Mouse (Mus musculus) embryonic facial prominence, embryonic 12.5 days (tissue): Measurements from ENCODE around the gene Slc6a6. TPM values are rescaled to one million over a fixed set of nuclear protein-coding genes. Genes with fewer than 3 reads are reported as not detected.

Experiments
- ATAC-seq: fragments of 200-750 bp; cut with Nextera tagmentation; 2 replicates; pipeline ENCODE4 v1.8.0; 2017; ENCODE audit not compliant: insufficient number of reproducible peaks, insufficient read depth, low FRiP score, low TSS enrichment
- H3K27ac ChIP-seq: fragments of 300-500 bp; sonication (generic); 2 replicates; pipeline ENCODE4 v1.5.1; 2016; ENCODE audit warnings: mild to moderate bottlenecking
- H3K27me3 ChIP-seq: fragments of 300-500 bp; sonication (generic); 2 replicates; pipeline ENCODE4 v1.6.1; 2016; ENCODE audit warnings: mild to moderate bottlenecking, moderate library complexity
- H3K36me3 ChIP-seq: fragments of 300-500 bp; sonication (generic); 2 replicates; pipeline ENCODE4 v1.6.1; 2016; ENCODE audit warnings: mild to moderate bottlenecking
- H3K4me1 ChIP-seq: fragments of 300-500 bp; sonication (generic); 2 replicates; pipeline ENCODE4 v1.6.1; 2016
- H3K4me2 ChIP-seq: fragments of 300-500 bp; sonication (generic); replicated peaks from 2 replicates; pipeline ENCODE4 v1.6.1; 2016; ENCODE audit warnings: mild to moderate bottlenecking, moderate library complexity
- H3K4me3 ChIP-seq: fragments of 300-500 bp; sonication (generic); 2 replicates; pipeline ENCODE4 v1.5.1; 2016; ENCODE audit warnings: mild to moderate bottlenecking
- H3K9ac ChIP-seq: fragments of 300-500 bp; sonication (generic); 2 replicates; pipeline ENCODE4 v1.6.1; 2016; ENCODE audit warnings: mild to moderate bottlenecking, moderate library complexity
- H3K9me3 ChIP-seq: fragments of 300-500 bp; sonication (generic); 2 replicates; pipeline ENCODE4 v1.6.1; 2016; ENCODE audit warnings: mild to moderate bottlenecking, moderate library complexity
- WGBS: fragments of 180-500 bp; shearing (Covaris S2); methylation state at CpG from one replicate; pipeline ENCODE4 v1.1.7; 2016; 5-methylcytosine and 5-hydroxymethylcytosine counted together
- polyA plus RNA-seq: library from polyadenylated mRNA; unstranded; fragments of >200 nt; fragmentation: Nextera tagmentation; extraction: Ambion mirVana; gene quantifications from 2 replicates; pipeline ENCODE4 v1.2.1, GENCODE M21; 2016

Slc6a6 gene
- 56.2 and 67.5 TPM in 2 replicates for polyA plus RNA-seq

DNA sequence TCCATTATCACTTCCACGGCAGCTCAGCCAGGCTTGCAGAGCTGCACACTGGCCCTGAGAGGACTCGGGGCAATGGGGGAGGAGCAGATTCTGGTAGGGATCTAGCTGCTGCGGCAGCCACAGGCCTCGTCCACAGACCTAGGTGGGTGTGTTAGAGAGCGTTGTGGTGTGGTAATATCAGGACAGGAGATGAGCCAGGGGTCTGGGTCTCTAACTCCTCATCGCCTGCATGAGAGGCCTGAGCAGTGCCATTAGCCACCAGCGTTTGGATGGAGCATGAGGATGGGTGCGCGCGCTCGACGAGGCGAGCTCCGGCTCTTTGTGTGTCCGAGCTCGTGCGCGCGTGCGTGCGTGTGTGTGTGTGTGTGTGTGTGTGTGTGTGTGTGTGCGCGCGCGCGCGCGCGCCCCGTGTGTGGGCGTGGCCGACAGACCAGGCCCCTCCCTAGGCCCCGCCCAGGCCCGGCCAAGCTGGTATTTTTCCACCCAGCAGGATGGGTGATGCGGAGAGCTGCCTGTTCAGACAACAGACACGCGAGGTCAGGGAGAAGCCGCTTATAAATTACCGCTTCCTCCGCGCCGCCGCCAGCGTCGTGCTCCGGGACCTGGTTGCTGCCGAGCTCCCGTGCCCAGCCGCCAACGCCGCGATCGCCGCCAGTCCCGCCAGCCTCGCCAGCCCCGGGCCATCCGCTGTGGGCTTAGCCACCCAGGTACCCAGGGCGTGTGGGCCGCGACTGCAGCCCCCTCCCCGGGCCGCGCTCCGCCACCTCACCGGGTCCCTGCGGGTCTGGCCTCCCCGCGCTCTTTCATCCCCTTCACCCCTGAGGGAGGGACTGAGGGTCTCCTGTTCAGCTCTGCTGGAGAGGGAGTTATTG, at the start of gene Slc6a6:
Gene Slc6a6 (plus strand): TSS at position 452 of the 872 bp plus-strand sequence.
- Histone ChIP-seq H3K9ac (peak within 1 kb of the TSS; percentile 87), H3K27ac (peak within 1 kb of the TSS; percentile 92), H3K9me3 (no peaks in the 10 kb centered on the region), H3K4me2 (peak within 1 kb of the TSS; percentile 90), H3K27me3 (no peaks in the 10 kb centered on the region), H3K4me1 (peaks cover 38% of the 10 kb centered on the region), H3K4me3 (peak within 1 kb of the TSS; percentile 91), H3K36me3 (no peaks in the 10 kb centered on the region)
- peak; percentile 68 for ATAC-seq
- WGBS, result under 1% methylated on average over 45 of the region's 69 CpGs

DNA sequence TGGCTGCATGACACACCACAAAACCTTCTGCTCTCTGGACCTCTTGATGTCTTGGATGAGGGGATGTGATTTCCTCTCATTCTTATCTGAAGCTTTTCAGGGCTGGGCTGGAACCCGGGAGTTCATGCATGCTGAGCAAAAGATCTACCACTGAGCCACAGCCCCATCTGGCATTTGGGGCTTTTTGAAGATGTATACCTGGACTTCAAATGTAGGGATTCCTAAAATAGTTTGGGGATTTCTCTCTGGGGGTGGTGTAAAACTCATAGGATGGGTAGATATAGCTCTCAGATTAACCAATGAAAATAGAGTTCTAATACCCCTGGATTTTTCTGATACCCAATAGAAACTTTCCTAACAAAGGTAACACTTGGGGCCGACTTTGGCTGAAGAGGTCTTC, 49.4 kb upstream of the Slc6a6 start:
- no peak overlapping the region for H3K4me2 ChIP-seq
- H3K27ac ChIP-seq, result no peak overlapping the region
- ATAC-seq, result no peak
- no peak overlapping the region for H3K4me3 ChIP-seq
- 82% methylated on average over 2 of the region's 2 CpGs for WGBS
- H3K27me3 ChIP-seq, result no peaks in the 10 kb centered on the region
- peaks cover 2% of the 10 kb centered on the region; the same call in 1 of the 2 replicates for H3K9me3 ChIP-seq
- no peak overlapping the region for H3K9ac ChIP-seq
- H3K4me1 ChIP-seq, result peaks cover 16% of the 10 kb centered on the region
- H3K36me3 ChIP-seq, result no peaks in the 10 kb centered on the region

DNA sequence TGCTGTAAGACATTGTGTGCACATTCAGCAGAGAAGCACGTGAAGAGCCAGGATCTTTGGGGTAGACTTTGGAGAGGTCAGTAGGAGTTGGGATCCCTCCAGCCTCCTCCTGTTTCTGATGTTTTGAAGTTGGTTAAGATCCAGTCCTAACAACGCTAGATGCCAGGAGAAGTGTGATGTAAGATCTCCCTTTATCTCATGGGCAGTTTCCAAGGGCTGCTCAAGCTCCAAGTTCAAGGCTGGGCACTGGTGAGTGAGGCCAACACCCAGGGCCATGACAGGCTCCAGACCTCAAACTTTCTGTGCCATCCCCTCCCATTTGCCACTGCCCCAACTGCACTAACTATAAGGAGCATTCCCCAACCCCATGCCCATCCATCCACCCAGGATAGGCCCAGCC, 49.0 kb upstream of the Slc6a6 start:
- H3K9ac ChIP-seq, result no peak overlapping the region
- 80% methylated on average over 2 of the region's 2 CpGs for WGBS
- H3K27ac ChIP-seq, result no peak overlapping the region
- H3K27me3 ChIP-seq, result no peaks in the 10 kb centered on the region
- no peak overlapping the region for H3K4me2 ChIP-seq
- peaks cover 16% of the 10 kb centered on the region for H3K4me1 ChIP-seq
- H3K4me3 ChIP-seq, result no peak overlapping the region
- no peaks in the 10 kb centered on the region for H3K36me3 ChIP-seq
- ATAC-seq, result no peak
- peaks cover 2% of the 10 kb centered on the region; the same call in 1 of the 2 replicates for H3K9me3 ChIP-seq

DNA sequence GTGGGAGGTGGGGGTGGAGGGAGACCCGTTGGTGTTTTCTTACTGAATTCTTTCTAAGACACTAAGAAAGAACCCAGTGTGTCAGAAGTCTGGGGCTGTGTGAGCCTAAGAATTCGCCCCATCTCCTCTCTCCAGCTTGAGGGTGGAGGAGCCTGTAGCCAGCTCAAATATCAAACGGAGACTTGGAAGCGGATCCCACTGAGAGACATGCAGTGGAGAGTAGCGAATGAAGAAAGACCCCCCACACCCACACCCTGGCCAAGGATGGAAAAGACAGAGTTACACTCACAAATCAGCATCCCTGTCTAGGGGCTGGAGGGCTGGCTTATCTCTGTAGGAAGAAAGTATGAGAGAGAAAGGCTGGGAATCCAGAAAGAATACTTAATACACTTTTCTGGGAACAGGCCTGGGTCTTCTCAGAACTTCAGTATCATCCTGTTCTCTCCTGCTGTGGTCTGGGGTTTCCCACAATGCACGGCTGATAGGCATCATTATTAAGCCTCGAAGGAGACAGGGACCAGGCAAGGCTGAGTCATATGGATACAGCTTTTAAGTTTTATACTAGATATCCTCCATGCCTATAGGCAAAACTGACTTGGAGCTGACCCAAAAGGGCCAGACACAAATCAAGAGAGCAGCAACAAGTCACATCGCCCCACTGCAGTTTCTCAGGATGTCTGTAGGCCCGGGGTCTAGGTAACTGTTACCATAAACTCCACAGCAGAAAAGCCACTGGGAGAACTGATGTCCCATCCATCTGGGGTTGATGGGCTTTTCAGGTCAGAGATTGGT, 45.5 kb upstream of the Slc6a6 start:
- peak overlapping the region; percentile 33; the same call in 1 of the 2 replicates for H3K4me2 ChIP-seq
- WGBS, result 22% methylated on average over 9 of the region's 9 CpGs
- peak; percentile 81 for ATAC-seq
- H3K4me3 ChIP-seq, result no peak overlapping the region
- H3K9me3 ChIP-seq, result no peaks in the 10 kb centered on the region
- peak overlapping the region; percentile 94 for H3K27ac ChIP-seq
- no peaks in the 10 kb centered on the region for H3K27me3 ChIP-seq
- H3K9ac ChIP-seq, result no peak overlapping the region
- no peaks in the 10 kb centered on the region for H3K36me3 ChIP-seq
- peaks cover 16% of the 10 kb centered on the region for H3K4me1 ChIP-seq

DNA sequence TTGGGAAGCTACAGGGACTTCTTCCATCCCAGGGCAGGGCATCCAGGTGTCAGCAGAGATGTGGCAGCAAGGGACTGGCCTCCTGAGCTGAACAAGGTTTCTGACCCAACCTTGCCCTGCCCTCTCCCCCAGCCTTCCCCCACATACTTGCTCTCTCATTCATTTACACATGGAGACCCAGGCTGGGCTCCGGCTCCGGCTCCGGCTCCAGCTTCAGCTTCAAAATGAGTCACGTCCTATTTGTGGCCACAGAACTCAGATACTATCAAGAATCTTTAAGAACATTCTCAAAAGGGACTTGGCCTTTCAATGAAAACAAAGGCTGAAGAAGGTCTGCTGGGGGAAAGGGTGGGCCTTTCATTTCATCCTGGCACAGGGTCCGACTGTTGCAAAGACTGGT, 40.8 kb upstream of the Slc6a6 start:
- 87% methylated on average over 5 of the region's 5 CpGs for WGBS

DNA sequence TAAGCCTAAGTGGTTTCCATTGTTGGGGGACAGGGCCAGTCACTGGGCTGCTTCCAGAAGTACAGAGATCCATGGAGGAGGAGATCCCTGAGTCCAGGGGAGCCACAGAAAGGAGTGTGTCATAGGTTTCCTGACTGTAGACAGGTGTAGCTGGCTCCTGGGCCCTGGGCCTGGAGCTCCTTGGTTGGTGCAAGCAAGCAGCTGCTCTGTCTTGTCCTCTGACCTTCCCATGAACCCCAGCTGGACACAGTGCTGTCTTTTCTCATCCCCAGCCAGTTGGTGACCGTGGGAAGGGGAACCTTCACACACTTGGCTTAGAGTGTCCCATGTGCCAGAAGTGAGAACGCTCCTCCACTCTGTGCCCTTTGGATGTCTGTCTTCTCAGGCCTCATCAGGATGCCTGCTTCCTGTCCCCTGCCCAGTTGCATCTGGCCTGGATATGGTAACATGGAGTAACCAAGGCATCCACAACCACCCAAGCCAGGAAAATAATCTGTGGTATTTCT, 40.4 kb upstream of the Slc6a6 start:
- H3K9ac ChIP-seq, result no peak overlapping the region
- H3K36me3 ChIP-seq, result no peaks in the 10 kb centered on the region
- no peak for ATAC-seq
- no peaks in the 10 kb centered on the region for H3K9me3 ChIP-seq
- no peak overlapping the region for H3K4me2 ChIP-seq
- 85% methylated on average over 2 of the region's 2 CpGs for WGBS
- H3K4me3 ChIP-seq, result no peak overlapping the region
- H3K27ac ChIP-seq, result no peak overlapping the region
- no peaks in the 10 kb centered on the region for H3K27me3 ChIP-seq
- H3K4me1 ChIP-seq, result peaks cover 25% of the 10 kb centered on the region

More for the DNA sequence above, 40.8 kb upstream of the Slc6a6 start:
- Histone ChIP-seq H3K4me3 (no peak overlapping the region), H3K9me3 (no peaks in the 10 kb centered on the region), H3K27ac (no peak overlapping the region), H3K36me3 (no peaks in the 10 kb centered on the region), H3K4me1 (peaks cover 28% of the 10 kb centered on the region), H3K27me3 (no peaks in the 10 kb centered on the region), H3K9ac (no peak overlapping the region), H3K4me2 (no peak overlapping the region)
- no peak for ATAC-seq

DNA sequence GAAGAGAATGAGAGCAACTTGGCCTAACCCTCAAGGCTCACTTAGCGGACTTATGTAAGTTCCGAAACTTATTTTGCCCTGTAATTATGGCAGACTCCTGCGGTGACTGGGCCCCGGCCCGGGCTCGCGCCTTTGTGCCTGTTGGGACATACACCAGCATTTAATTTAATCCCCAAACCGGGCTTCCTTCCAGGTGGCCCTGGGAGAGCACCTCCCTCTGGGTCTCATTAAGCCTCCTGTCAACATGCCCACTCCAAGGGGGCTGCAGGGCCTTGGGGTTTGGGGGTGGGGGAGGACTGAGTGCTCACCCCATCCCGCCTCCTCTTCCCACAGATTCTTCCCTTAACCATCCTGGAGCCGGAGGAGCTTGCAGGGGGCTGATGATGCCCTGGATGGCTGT, 37.8 kb upstream of the Slc6a6 start:
- H3K36me3 ChIP-seq, result no peaks in the 10 kb centered on the region
- no peak overlapping the region for H3K4me2 ChIP-seq
- ATAC-seq, result no peak
- H3K4me3 ChIP-seq, result no peak overlapping the region
- H3K9ac ChIP-seq, result no peak overlapping the region
- peaks cover 23% of the 10 kb centered on the region for H3K4me1 ChIP-seq
- 33% methylated on average over 10 of the region's 10 CpGs for WGBS
- 0 out of 2 replicates have a peak overlapping the region, but pooled peaks have one; percentile 55 for H3K27ac ChIP-seq
- H3K9me3 ChIP-seq, result no peaks in the 10 kb centered on the region
- H3K27me3 ChIP-seq, result no peaks in the 10 kb centered on the region

DNA sequence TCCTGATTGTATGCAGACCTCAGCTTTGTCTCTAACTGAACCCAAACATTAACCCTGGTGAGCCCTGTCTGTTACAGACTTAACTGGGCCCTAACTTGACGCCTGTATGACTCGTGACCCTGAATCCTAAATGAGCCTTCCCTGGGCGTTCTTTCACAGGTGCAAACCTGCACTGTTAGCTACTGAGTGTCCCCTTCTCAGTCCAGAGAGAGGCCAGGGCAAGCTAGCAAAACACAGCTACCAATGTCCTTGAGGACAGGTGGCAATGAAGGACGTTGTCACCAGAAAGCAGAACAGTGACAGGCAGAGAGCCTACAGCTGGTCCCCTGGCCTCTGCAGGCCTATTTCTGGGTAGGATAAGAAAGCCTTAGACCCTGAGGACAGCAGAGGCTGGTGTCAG, 37.0 kb upstream of the Slc6a6 start:
- Histone ChIP-seq H3K36me3 (no peaks in the 10 kb centered on the region), H3K9ac (no peak overlapping the region), H3K27me3 (no peaks in the 10 kb centered on the region), H3K4me2 (no peak overlapping the region), H3K4me3 (no peak overlapping the region), H3K9me3 (no peaks in the 10 kb centered on the region), H3K27ac (0 out of 2 replicates have a peak overlapping the region, but pooled peaks have one; percentile 55), H3K4me1 (peaks cover 23% of the 10 kb centered on the region)
- ATAC-seq, result no peak
- 65% methylated on average over 4 of the region's 4 CpGs for WGBS

DNA sequence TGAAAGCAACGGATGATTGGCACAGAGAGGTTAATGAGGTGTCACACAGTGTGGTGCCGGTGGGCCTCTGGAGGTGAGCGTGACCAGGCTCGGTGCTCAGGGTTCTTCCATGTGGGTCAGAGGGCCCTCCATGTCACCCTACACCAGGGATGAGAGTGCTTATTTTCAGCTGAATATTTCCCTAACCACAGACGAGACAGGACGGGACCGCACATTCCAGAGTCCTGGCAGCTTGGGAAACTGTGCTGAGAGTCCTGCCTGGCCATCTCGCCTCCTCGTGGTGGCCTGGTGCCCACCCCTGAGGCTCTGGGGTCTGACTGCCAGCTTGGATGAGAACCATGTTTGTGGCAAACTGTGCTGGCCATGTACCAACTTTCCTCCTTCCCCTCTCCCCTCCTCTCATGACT, 36.5 kb upstream of the Slc6a6 start:
- whole genome bisulfite sequencing, result 57% methylated on average over 9 of the region's 9 CpGs
- no peak for ATAC-seq
- Histone ChIP-seq H3K27ac (no peak overlapping the region), H3K9ac (no peak overlapping the region), H3K9me3 (no peaks in the 10 kb centered on the region), H3K27me3 (no peaks in the 10 kb centered on the region), H3K4me1 (peaks cover 23% of the 10 kb centered on the region), H3K4me2 (no peak overlapping the region), H3K36me3 (no peaks in the 10 kb centered on the region), H3K4me3 (no peak overlapping the region)

DNA sequence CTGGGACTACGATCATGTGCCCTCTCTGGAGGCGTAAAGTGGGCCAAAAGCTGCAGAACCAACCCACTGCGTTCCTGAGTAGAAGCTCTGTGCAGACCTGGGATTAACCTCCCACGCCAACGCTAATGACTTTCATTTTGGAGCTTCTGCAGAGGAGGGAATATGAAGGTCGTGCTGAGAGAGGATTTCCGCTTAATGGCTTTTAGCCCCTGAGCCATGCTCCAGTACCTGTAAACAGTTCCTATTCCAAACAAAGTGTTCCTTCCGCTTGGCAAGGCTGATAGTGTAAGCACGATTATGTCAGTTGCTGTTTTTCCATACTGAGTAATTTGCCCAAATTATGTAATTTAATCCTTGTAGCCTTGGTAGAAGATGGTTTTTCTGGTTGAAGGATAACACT, 33.6 kb upstream of the Slc6a6 start:
- no peak overlapping the region for H3K27ac ChIP-seq
- no peak overlapping the region for H3K4me2 ChIP-seq
- H3K4me1 ChIP-seq, result peaks cover 23% of the 10 kb centered on the region
- H3K27me3 ChIP-seq, result no peaks in the 10 kb centered on the region
- H3K4me3 ChIP-seq, result no peak overlapping the region
- no peaks in the 10 kb centered on the region for H3K36me3 ChIP-seq
- H3K9me3 ChIP-seq, result no peaks in the 10 kb centered on the region
- WGBS, result 71% methylated on average over 9 of the region's 9 CpGs
- ATAC-seq, result no peak
- no peak overlapping the region for H3K9ac ChIP-seq

DNA sequence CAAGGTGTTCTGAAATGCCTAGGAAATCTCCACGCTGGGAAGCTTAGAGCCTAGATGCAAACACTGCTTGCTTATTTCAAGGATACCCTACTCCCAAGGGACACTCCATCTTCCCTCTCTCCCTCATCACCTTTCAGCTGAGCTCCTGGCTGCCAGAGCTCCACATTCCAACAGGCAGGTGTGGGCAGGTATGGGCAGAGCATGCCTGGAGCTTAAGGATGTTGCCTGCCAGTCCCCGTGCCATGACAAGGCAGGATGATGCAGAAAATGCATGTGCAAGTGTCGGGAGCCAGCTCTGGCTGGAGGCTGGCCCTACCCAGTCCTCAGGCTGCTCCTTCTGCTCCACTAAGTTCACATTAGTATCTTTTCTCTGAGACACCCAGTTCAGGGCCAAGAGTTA, 31.6 kb upstream of the Slc6a6 start:
- H3K4me2 ChIP-seq, result no peak overlapping the region
- no peaks in the 10 kb centered on the region for H3K36me3 ChIP-seq
- H3K4me3 ChIP-seq, result no peak overlapping the region
- H3K9ac ChIP-seq, result no peak overlapping the region
- ATAC-seq, result no peak
- no peak overlapping the region for H3K27ac ChIP-seq
- 73% methylated on average over 3 of the region's 3 CpGs for WGBS
- H3K9me3 ChIP-seq, result no peaks in the 10 kb centered on the region
- no peaks in the 10 kb centered on the region for H3K27me3 ChIP-seq
- peaks cover 4% of the 10 kb centered on the region for H3K4me1 ChIP-seq
